Mouse (Mus musculus) liver, postnatal 0 days (tissue): ENCODE results near the gene Lrmda.

Experiments used
- CTCF ChIP-seq: sonication (generic); IDR thresholded peaks from 2 replicates; pipeline ENCODE4 v1.5.1; 2016; ENCODE audit warnings: antibody characterized with exemption, low read depth
- EP300 ChIP-seq: IDR thresholded peaks from 2 replicates; pipeline ENCODE4 v1.6.1; 2016; ENCODE audit warnings: antibody characterized with exemption, low read depth, mild to moderate bottlenecking

GRCm38 (mm10) chr14:22037498-22038131, 18.1 kb downstream of the Lrmda start:
- TF ChIP-seq EP300 (no peak), CTCF (no peak)
